Mouse (Mus musculus) liver, embryonic 14.5 days (tissue): ENCODE measurements around the gene AI661453. TPM values are rescaled to one million over a fixed set of nuclear protein-coding genes. Genes with fewer than 3 reads are reported as not detected.

ENCODE experiments used
- ATAC-seq: fragments of 200-750 bp; cut with Nextera tagmentation; 2 replicates; pipeline ENCODE4 v1.8.0; 2017; ENCODE audit warnings: moderate number of reproducible peaks, mild to moderate bottlenecking, moderate library complexity; ENCODE audit not compliant: insufficient read depth
- DNase-seq, 3 experiments: peaks; one replicate each; pipeline ENCODE4 v3.0.0-alpha.2; 2012 to 2013; ENCODE audit warnings: low read depth in 3 of 3, low spot score in 3 of 3
- H3K27ac ChIP-seq: fragments of 300-500 bp; sonication (generic); 2 replicates; pipeline ENCODE4 v1.5.1; 2014; ENCODE audit warnings: moderate library complexity, mild to moderate bottlenecking, control low read depth, inconsistent platforms
- H3K27me3 ChIP-seq: fragments of 300-500 bp; sonication (generic); 2 replicates; pipeline ENCODE4 v1.6.1; 2014; ENCODE audit warnings: mild to moderate bottlenecking, low read length, moderate library complexity; ENCODE audit not compliant: control insufficient read depth, insufficient read depth
- H3K36me3 ChIP-seq: fragments of 300-500 bp; sonication (generic); replicated peaks from 2 replicates; pipeline ENCODE4 v1.6.1; 2014; ENCODE audit warnings: low read depth; ENCODE audit not compliant: control insufficient read depth, insufficient read depth
- H3K4me1 ChIP-seq, 2 experiments: fragments of 200-500 bp in 1 of 2; fragments of 300-500 bp in 1 of 2; sonication (generic) in 1 of 2; replicated peaks; 2 replicates each; pipeline ENCODE4 v1.6.1; 2012 to 2014; ENCODE audit warnings: antibody characterized with exemption in 1 of 2, inconsistent platforms in 1 of 2, low read length in 1 of 2; ENCODE audit not compliant: control insufficient read depth in 2 of 2, insufficient read depth in 2 of 2
- H3K4me2 ChIP-seq: fragments of 300-500 bp; sonication (generic); 2 replicates; pipeline ENCODE4 v1.6.1; 2014; ENCODE audit warnings: low read depth, mild to moderate bottlenecking, control low read depth, moderate library complexity
- H3K4me3 ChIP-seq, 2 experiments: fragments of 200-500 bp in 1 of 2; fragments of 300-500 bp in 1 of 2; sonication (generic) in 1 of 2; 2 replicates each; pipeline ENCODE4 v1.5.1; 2012 to 2014; ENCODE audit warnings: low read depth in 2 of 2, low read length in 2 of 2, mild to moderate bottlenecking in 2 of 2, control low read depth in 1 of 2, inconsistent platforms in 1 of 2, moderate library complexity in 1 of 2; ENCODE audit not compliant: insufficient read depth in 1 of 2
- H3K9ac ChIP-seq: fragments of 300-500 bp; sonication (generic); replicated peaks from 2 replicates; pipeline ENCODE4 v1.6.1; 2014; ENCODE audit warnings: mild to moderate bottlenecking, control low read depth, moderate library complexity
- H3K9me3 ChIP-seq: fragments of 300-500 bp; sonication (generic); 2 replicates; pipeline ENCODE4 v1.6.1; 2016; ENCODE audit warnings: low read length, mixed read lengths; ENCODE audit not compliant: control insufficient read depth
- CTCF ChIP-seq: IDR thresholded peaks from 2 replicates; pipeline ENCODE4 v1.5.1; 2016; ENCODE audit warnings: antibody characterized with exemption, low read depth, control low read depth
- EP300 ChIP-seq: IDR thresholded peaks from 2 replicates; pipeline ENCODE4 v1.6.1; 2016; ENCODE audit warnings: antibody characterized with exemption, low read depth
- WGBS: fragments of 180-500 bp; shearing (Covaris S2); extraction: QIAGEN DNeasy Blood & Tissue Kit; methylation state at CpG from one replicate; pipeline ENCODE4 v1.1.7; 2014; ENCODE audit not compliant: insufficient replicate concordance; 5-methylcytosine and 5-hydroxymethylcytosine counted together
- polyA plus RNA-seq, 2 experiments: library from polyadenylated mRNA; depleted of rRNA in 1 of 2; stranded (reverse) in 1 of 2; unstranded in 1 of 2; fragments of >200 nt; fragmentation: Nextera tagmentation in 1 of 2; extraction: Ambion mirVana in 1 of 2; gene quantifications; 2 replicates each; pipeline versions ENCODE4 v1.2.1 to v1.2.3; 2012 to 2014

The AI661453 gene
- polyA plus RNA-seq, 2 experiments = 0.42 to 0.56 TPM

DNA sequence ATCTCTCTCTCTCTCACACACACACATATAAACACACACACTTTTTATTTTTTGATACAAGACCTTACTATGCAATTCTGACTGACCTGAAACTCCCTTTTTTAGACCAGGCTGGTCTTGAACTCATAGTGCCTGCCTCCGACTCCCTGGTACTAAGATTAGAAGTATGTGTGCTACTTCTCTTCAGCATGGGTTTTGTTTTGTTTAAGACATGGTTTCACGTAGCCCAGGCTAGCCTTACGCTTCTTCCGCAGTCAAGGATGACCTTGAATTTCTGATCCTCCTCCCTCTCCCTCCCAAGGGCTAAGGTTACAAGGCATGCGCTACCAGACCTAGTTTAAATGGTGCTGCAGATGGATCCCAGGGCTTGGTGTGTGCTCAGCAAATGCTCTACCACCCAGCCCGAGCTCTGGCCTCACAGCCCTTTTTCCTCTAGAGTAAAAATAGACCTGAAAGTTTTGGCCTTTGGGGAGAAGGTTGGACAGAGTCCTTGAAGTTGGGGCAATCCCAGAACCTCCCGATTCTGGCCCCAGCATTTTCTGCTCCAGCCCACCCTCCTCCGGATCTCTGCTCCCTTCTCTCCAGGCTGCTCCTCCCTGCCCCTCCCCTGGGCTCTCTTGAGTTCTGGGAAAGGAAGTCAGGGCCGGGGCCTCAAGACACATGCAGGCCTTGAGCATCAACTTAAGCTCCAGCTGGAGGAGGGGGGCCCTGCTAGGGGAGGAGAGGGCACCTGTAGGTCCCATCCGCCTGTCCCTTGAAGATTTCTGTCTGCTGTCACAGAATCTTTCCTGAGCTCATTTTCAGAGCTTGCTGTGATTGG is 76.8 kb downstream of the AI661453 start:
- Histone ChIP-seq H3K4me1 (peaks cover 36 to 47% of the 10 kb centered on the region in 2 experiments), H3K27ac (no peak overlapping the region), H3K4me2 (no peak overlapping the region), H3K9me3 (no peaks in the 10 kb centered on the region), H3K36me3 (no peaks in the 10 kb centered on the region), H3K27me3 (no peaks in the 10 kb centered on the region), H3K9ac (0 out of 2 replicates have a peak overlapping the region, but pooled peaks have one; percentile 9), H3K4me3 (no peak overlapping the region)
- WGBS = 57% methylated on average over 10 of the region's 10 CpGs
- TF ChIP-seq EP300 (no peak), CTCF (no peak)
- no peak for ATAC-seq
- DNase-seq = no peak

DNA sequence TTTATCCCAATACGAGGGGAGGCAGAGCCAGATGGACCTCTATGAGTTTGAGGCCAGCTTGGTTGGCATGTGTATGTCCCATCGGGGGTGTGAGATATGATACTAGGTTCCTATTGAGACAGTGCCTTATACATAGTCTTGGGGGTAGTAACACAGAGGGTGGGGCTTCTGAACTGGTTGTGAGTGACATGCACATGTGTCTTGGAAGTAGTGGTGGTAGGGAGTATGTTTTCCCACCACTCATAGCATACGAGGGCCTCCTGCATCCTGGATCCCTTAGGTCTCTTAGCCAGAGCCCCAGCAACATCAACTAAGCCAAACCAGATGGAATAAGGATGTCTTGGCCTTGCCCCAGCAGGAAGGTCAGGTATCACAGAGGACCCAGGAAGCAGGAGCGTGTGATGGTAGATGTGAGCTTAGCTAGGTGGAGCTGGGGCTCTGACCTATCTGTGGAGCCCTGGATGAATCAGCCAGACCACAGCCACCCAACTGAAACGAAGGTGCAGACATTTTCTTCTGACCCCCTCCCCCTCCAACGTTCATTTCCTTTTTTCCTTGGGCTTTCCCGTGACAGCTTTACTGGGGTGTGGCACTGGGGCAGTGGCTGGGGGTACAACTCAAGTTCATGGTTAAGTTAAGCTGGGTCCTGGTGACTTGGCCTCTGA is 78.9 kb downstream of the AI661453 start:
- Histone ChIP-seq H3K4me2 (no peak overlapping the region), H3K27me3 (no peaks in the 10 kb centered on the region), H3K36me3 (no peaks in the 10 kb centered on the region), H3K4me1 (peaks cover 34 to 52% of the 10 kb centered on the region in 2 experiments), H3K27ac (no peak overlapping the region), H3K9ac (no peak overlapping the region), H3K4me3 (no peak overlapping the region), H3K9me3 (no peaks in the 10 kb centered on the region)
- WGBS = 41% methylated on average over 7 of the region's 7 CpGs
- TF ChIP-seq CTCF (no peak), EP300 (no peak)
- no peak for DNase-seq
- no peak for ATAC-seq

DNA sequence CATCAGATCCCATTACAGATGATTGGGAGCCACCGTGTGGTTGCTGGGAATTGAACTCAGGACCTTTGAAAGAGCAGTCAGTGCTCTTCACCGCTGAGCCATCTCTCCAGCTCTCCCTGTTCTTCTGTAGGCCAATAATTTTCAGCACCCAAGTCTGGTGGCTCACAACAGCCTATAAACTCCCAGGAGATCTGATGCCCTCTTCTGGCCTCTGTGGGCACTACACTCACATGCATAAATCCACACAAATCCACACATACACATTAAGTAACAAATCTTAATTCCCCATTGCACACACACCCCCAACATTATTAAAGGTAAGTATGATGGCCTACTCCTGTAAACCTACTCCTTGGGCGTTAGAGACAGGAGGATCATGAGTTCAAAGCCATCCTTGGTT is 79.8 kb downstream of the AI661453 start:
- H3K9ac ChIP-seq = no peak overlapping the region
- TF ChIP-seq EP300 (no peak), CTCF (peak; percentile 60)
- no peaks in the 10 kb centered on the region for H3K36me3 ChIP-seq
- peaks cover 35 to 55% of the 10 kb centered on the region in 2 experiments for H3K4me1 ChIP-seq
- no peak overlapping the region for H3K4me2 ChIP-seq
- ATAC-seq = no peak
- WGBS = 92% methylated on average over 3 of the region's 3 CpGs
- H3K27me3 ChIP-seq = no peaks in the 10 kb centered on the region
- DNase-seq = no peak
- H3K9me3 ChIP-seq = no peaks in the 10 kb centered on the region
- H3K4me3 ChIP-seq = no peak overlapping the region
- no peak overlapping the region for H3K27ac ChIP-seq

DNA sequence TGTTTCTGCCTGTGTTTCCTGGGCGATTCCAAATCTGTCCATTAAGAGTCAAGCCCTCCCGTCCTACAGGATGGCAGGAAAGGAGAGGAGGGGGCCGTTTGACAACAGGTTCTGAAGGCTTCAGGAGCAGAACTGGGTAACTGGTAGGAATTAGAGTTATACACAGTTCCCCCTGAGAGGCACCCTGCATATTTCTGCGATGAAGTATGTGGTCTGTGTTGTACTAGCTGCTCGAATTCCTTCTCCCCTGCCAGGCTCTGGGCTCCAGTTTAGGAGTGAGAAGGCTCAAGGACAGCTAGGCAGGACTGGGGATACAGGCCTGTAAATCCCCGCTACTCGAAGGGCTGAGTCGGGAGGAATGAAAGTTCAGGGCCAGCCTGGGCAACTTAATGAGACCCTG is 81.8 kb downstream of the AI661453 start:
- Histone ChIP-seq H3K4me3 (no peak overlapping the region), H3K9ac (no peak overlapping the region; the same call in 1 of the 2 replicates), H3K4me1 (peaks cover 33 to 53% of the 10 kb centered on the region in 2 experiments), H3K9me3 (no peaks in the 10 kb centered on the region), H3K27ac (no peak overlapping the region; the same call in none of the 2 replicates), H3K36me3 (no peaks in the 10 kb centered on the region), H3K27me3 (no peaks in the 10 kb centered on the region), H3K4me2 (no peak overlapping the region)
- ATAC-seq (no peak), DNase-seq (no peak)
- WGBS = 61% methylated on average over 8 of the region's 8 CpGs
- TF ChIP-seq CTCF = no peak
- no peak for TF ChIP-seq EP300

Other genes with a start within 250 kb of the AI661453 start
- 15.7 and 20.7 TPM in 2 replicates for gene Mrps10, start 67.7 kb upstream of the AI661453 start, polyA plus RNA-seq (2012; rRNA removed)
- gene Mrps10, start 67.7 kb upstream of the AI661453 start, polyA plus RNA-seq (2014; fragmentation: Nextera tagmentation; extraction: Ambion mirVana) = 46.5 and 47.5 TPM in 2 replicates
- gene Guca1b, start 51.2 kb upstream of the AI661453 start, polyA plus RNA-seq (2012; rRNA removed) = 0.41 and 0.44 TPM in 2 replicates
- 0.14 and 0.18 TPM in 2 replicates for gene Guca1b, start 51.2 kb upstream of the AI661453 start, polyA plus RNA-seq (2014; fragmentation: Nextera tagmentation; extraction: Ambion mirVana)
- 0.63 and 0.69 TPM in 2 replicates for gene Guca1a, start 36.0 kb upstream of the AI661453 start, polyA plus RNA-seq (2012; rRNA removed)
- 1.0 and 1.1 TPM in 2 replicates for gene Guca1a, start 36.0 kb upstream of the AI661453 start, polyA plus RNA-seq (2014; fragmentation: Nextera tagmentation; extraction: Ambion mirVana)
- gene 1700001C19Rik, start 761 bp downstream of the AI661453 start, polyA plus RNA-seq (2012; rRNA removed) = 0.89 and 0.93 TPM in 2 replicates
- gene 1700001C19Rik, start 761 bp downstream of the AI661453 start, polyA plus RNA-seq (2014; fragmentation: Nextera tagmentation; extraction: Ambion mirVana) = 1.1 and 1.2 TPM in 2 replicates
- gene Taf8, start 65.7 kb downstream of the AI661453 start, polyA plus RNA-seq (2012; rRNA removed) = 13.8 and 15.5 TPM in 2 replicates
- gene Taf8, start 65.7 kb downstream of the AI661453 start, polyA plus RNA-seq (2014; fragmentation: Nextera tagmentation; extraction: Ambion mirVana) = 10.4 and 11.8 TPM in 2 replicates
- 195 and 227 TPM in 2 replicates for gene Ccnd3, start 68.4 kb downstream of the AI661453 start, polyA plus RNA-seq (2012; rRNA removed)
- 379 and 451 TPM in 2 replicates for gene Ccnd3, start 68.4 kb downstream of the AI661453 start, polyA plus RNA-seq (2014; fragmentation: Nextera tagmentation; extraction: Ambion mirVana)
- 9.8 and 12.5 TPM in 2 replicates for gene Bysl, start 174.9 kb downstream of the AI661453 start, polyA plus RNA-seq (2012; rRNA removed)
- gene Bysl, start 174.9 kb downstream of the AI661453 start, polyA plus RNA-seq (2014; fragmentation: Nextera tagmentation; extraction: Ambion mirVana) = 13.3 and 14.3 TPM in 2 replicates
- 20.7 and 23.1 TPM in 2 replicates for gene Med20, start 175.0 kb downstream of the AI661453 start, polyA plus RNA-seq (2012; rRNA removed)
- 23.2 and 25.7 TPM in 2 replicates for gene Med20, start 175.0 kb downstream of the AI661453 start, polyA plus RNA-seq (2014; fragmentation: Nextera tagmentation; extraction: Ambion mirVana)
- gene Gm20517, start 175.0 kb downstream of the AI661453 start, polyA plus RNA-seq (2012; rRNA removed) = 0.86 and 0.95 TPM in 2 replicates
- gene Gm20517, start 175.0 kb downstream of the AI661453 start, polyA plus RNA-seq (2014; fragmentation: Nextera tagmentation; extraction: Ambion mirVana) = 0.86 and 1.7 TPM in 2 replicates
- 6.4 and 6.6 TPM in 2 replicates for gene Usp49, start 194.1 kb downstream of the AI661453 start, polyA plus RNA-seq (2012; rRNA removed)
- 2.9 and 3.9 TPM in 2 replicates for gene Usp49, start 194.1 kb downstream of the AI661453 start, polyA plus RNA-seq (2014; fragmentation: Nextera tagmentation; extraction: Ambion mirVana)